Mouse (Mus musculus) small intestine, adult 2 months (tissue): Measurements from ENCODE around the gene Csrnp1.
A peak's percentile ranks its signal among the peaks of the same experiment; 100 is the strongest.

Experiments
- CTCF ChIP-seq: fragments of 200-500 bp; IDR thresholded peaks from 2 replicates; pipeline ENCODE4 v1.5.1; 2012; ENCODE audit warnings: low read depth, mild to moderate bottlenecking, control low read depth, inconsistent platforms, low read length, moderate library complexity, mixed read lengths; ENCODE audit not compliant: insufficient replicate concordance, insufficient read length; ENCODE audit errors: extremely low read depth
- POLR2A ChIP-seq: fragments of 200-500 bp; IDR thresholded peaks from 2 replicates; pipeline ENCODE4 v1.6.1; 2012; ENCODE audit warnings: low read depth, mild to moderate bottlenecking, control low read depth, inconsistent platforms, low read length, moderate library complexity

- peak; percentile 38 for TF ChIP-seq POLR2A
- TF ChIP-seq CTCF, result no peak
Observed at GRCm38 (mm10) chr9:119937005-119937773, 47.3 kb downstream of the Csrnp1 start, which contains the start of the genes Gorasp1 and Ttc21a.
